Mouse (Mus musculus): Measurements from ENCODE around the gene Nedd4. TPM values are rescaled to one million over a fixed set of nuclear protein-coding genes. Genes with fewer than 3 reads are reported as not detected.

The Nedd4 gene
- 459 and 612 TPM in 2 replicates for polyA plus RNA-seq (2012; rRNA removed)

DNA sequence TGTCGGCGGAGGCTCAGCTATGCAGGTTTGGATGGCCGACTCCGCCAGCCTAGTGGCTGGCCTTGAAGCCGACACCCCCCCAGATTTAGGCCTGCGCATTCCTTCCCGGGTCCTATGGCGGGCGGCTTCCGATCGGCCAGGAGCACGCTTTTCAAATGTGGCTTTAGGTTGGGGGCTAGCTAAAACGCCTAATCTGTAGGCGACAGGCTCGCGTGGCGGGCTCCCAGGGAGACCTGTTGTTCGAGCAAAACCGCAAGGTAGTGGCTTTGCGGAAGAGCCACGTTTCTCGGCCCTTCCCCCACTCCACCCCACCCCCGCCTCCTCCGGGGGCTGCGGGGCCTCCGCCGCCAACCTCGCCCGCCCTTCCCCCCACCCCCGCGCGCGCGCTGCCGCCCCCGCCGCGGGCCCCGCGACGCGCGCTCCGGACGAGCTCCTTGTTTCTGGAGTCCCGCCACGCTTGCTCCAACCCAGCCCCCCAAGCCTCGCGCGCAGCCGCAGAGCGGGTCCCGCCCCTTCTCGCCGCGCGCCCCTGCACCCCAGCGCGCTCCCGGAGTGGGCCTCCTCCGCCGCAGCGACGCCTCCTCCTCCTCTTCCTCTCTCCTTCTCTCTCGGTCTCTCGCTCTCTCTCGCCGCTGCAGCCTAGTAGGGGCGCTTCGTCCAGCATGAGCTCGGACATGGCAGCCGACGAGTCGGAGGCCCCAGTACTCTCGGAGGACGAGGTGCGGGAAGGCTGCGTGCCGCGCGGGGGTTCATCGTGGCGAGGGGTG lies at the start of gene Nedd4:
Gene Nedd4, plus strand, starts transcription at position 452 of the 767 bp plus-strand sequence.
- peak; percentile 98 for DNase-seq (ENCODE audit: low read depth)
- TF ChIP-seq POLR2A (IDR thresholded peaks at IDR 0.05; ENCODE audit: borderline replicate concordance, extremely low read depth, insufficient read depth, insufficient read length, poor library complexity, severe bottlenecking), result peak; percentile 93
- TF ChIP-seq CTCF (IDR thresholded peaks at IDR 0.05; ENCODE audit: borderline replicate concordance, extremely low read depth, insufficient read depth, insufficient read length), result peak; percentile 20; the same call in 1 of the 2 replicates

DNA sequence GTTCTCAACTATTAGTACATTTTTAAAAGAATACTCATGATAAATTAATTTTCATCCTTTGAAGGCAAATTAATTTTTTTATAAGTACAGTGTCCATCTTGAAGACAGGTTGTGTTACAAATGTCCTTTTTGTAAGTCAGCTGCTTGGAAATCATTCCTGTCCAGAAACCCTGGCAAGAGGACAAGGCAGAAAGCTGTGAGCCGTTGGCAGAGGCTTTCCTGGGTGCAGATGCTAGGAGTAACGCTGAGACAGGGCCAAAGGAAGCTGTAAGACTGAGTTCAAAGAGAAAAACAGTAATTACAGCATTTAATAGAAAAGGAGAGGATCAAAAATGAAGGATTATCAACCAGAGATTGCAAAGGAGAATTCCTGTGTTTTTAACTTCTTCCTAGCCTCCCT lies 48.3 kb upstream of the Nedd4 start:
- DNase-seq (ENCODE audit: low read depth), result peak; percentile 75
- TF ChIP-seq CTCF (IDR thresholded peaks at IDR 0.05; ENCODE audit: borderline replicate concordance, extremely low read depth, insufficient read depth, insufficient read length) (no peak), POLR2A (IDR thresholded peaks at IDR 0.05; ENCODE audit: borderline replicate concordance, extremely low read depth, insufficient read depth, insufficient read length, poor library complexity, severe bottlenecking) (no peak)

DNA sequence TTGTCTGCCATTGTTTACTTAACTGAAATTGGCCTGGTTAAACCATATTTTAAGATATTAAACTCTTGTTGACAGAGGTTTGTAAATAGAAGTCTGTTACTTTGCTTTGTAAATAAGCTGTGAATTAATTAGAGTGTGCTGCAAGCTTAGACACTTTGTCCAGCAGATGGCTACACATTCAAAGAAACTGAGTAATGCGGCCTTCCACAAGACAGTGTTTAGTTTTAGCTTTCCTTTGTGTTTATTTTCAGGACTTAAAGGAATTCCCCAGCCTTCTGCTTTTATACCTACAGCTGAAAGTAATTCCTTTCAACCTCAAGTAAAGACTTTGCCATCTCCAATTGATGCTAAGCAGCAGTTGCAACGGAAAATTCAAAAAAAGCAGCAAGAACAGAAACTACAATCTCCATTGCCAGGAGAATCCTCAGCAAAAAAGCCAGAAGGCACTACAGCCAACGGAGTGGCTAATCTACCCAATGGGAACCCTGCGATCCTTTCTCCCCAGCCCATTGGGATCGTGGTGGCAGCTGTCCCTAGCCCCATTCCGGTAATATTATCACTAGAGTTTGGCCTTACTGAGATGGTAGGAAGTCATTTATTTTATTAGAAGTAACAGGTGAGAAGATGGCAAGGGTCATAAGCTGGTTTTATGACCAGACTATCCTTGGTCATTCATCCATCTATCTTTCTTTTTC lies 47.2 kb upstream of the Nedd4 start:
- peak; percentile 83 for DNase-seq (ENCODE audit: low read depth)
- TF ChIP-seq CTCF (IDR thresholded peaks at IDR 0.05; ENCODE audit: borderline replicate concordance, extremely low read depth, insufficient read depth, insufficient read length) (peak; percentile 46; the same call in 1 of the 2 replicates), POLR2A (IDR thresholded peaks at IDR 0.05; ENCODE audit: borderline replicate concordance, extremely low read depth, insufficient read depth, insufficient read length, poor library complexity, severe bottlenecking) (no peak)

DNA sequence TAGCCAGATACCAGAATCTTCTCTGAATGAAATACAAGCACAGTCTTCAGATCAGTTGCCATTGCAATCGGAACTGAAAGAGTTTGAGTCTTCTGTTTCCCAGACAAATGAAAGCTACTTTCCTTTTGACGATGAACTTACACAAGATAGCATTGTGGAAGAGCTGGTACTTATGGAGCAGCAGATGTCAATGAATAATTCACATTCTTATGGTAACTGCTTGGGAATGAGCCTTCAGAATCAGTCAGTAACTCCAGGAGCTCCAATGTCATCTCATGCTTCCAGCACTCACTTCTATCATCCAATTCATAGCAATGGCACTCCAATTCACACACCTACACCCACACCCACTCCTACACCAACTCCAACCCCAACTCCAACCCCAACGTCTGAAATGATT lies 44.1 kb upstream of the Nedd4 start:
- DNase-seq (ENCODE audit: low read depth), result no peak
- TF ChIP-seq CTCF (IDR thresholded peaks at IDR 0.05; ENCODE audit: borderline replicate concordance, extremely low read depth, insufficient read depth, insufficient read length) (no peak), POLR2A (IDR thresholded peaks at IDR 0.05; ENCODE audit: borderline replicate concordance, extremely low read depth, insufficient read depth, insufficient read length, poor library complexity, severe bottlenecking) (no peak)

DNA sequence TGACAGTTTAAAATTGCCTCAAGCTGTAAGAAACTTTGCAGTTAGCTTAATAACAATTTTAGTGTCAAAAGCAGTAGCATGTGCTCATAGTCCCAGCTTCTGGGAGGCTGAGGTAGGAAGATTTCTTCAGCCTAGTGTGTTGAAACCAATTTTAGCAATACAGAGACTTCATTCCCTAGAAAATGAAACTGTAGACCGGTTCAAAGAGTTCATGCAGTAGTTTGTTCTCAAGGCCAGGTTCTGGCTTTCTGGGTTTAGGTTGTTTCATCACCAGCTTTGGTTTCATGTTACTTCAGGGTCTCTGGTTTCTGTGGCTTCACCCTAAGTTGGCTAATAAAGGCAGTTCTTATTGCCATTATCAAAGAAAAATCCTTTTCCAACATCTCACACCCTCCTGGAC lies 38.5 kb upstream of the Nedd4 start:
- no peak for TF ChIP-seq CTCF (IDR thresholded peaks at IDR 0.05; ENCODE audit: borderline replicate concordance, extremely low read depth, insufficient read depth, insufficient read length)
- no peak for TF ChIP-seq POLR2A (IDR thresholded peaks at IDR 0.05; ENCODE audit: borderline replicate concordance, extremely low read depth, insufficient read depth, insufficient read length, poor library complexity, severe bottlenecking)
- no peak for DNase-seq (ENCODE audit: low read depth)

DNA sequence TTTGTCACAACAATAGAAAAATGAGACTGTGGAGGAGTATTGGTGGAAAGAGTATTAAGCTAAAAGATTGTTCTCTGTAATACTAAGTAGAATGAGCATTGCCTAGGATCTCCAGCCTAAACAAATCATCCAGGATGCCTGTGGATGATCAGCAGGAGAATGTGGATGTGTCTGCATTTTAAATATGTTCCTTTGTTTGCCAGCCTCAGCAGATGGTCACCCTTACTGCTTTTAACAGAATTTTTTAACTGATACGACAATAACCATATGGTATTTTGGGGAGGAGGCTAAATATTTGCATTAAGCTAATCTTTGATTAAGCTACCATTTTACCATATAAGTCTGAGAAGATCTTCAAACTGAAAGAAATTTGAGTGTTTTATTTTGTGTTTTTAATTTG lies 34.5 kb upstream of the Nedd4 start:
- TF ChIP-seq POLR2A (IDR thresholded peaks at IDR 0.05; ENCODE audit: borderline replicate concordance, extremely low read depth, insufficient read depth, insufficient read length, poor library complexity, severe bottlenecking) (no peak), CTCF (IDR thresholded peaks at IDR 0.05; ENCODE audit: borderline replicate concordance, extremely low read depth, insufficient read depth, insufficient read length) (no peak)
- DNase-seq (ENCODE audit: low read depth), result peak; percentile 77

DNA sequence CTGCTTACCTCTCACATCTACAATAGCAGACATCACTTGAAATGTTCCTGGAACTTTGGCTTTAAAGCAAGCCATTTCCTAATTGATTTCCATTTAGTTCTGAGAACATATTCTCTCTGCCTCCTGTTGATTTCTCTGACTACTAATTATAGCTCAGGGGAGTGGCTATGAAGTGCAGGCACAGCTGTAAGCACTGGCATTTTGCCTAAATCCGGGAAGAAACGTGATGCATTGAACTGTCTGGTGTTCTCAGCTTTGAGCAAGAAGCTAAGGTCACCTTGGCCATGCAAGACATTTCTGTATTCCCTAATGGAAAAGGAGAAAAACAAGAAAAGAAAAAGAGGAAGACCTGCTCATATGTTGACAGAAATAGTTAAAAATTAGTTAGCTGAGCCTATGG lies 33.6 kb upstream of the Nedd4 start:
- TF ChIP-seq CTCF (IDR thresholded peaks at IDR 0.05; ENCODE audit: borderline replicate concordance, extremely low read depth, insufficient read depth, insufficient read length) (no peak), POLR2A (IDR thresholded peaks at IDR 0.05; ENCODE audit: borderline replicate concordance, extremely low read depth, insufficient read depth, insufficient read length, poor library complexity, severe bottlenecking) (no peak)
- peak; percentile 84 for DNase-seq (ENCODE audit: low read depth)

DNA sequence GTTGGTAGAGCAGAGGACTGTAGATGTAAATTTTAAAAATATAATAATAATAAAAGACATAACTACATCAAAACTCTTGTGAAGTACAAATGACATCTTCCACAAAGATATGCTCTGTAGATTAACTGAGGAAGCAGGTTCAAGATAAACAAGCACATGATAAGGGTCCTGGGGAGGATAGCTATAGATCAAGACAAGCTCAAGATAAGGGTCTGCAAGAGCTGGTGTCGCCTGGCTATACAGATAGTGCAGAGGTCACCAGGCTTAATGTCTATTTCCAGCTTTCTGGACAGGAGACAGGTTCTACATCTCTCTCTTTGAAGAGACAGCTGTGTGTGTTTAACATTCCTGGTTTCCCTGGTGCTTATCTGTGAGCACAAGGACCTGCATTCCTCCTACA lies 29.9 kb upstream of the Nedd4 start:
- no peak for DNase-seq (ENCODE audit: low read depth)

DNA sequence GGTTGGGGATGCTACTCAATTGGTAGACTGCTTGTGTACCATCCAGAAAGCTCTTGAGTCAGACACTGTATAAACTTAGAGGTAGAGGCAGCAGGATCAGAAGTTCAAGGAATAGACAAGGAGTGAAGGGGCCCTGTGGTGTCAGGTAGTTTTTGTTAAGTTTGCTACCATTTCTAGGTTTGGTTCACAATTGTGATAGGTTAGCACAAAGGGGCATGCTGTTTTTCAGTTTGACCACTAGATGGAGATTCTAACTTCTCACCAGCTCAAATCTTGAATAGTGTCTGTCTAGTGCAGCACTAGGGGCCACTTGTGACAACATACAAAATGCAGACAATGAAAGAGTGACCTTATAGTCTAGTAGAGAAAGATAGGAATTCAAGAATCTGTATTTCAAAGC lies 27.0 kb upstream of the Nedd4 start:
- TF ChIP-seq POLR2A (IDR thresholded peaks at IDR 0.05; ENCODE audit: borderline replicate concordance, extremely low read depth, insufficient read depth, insufficient read length, poor library complexity, severe bottlenecking) (no peak), CTCF (IDR thresholded peaks at IDR 0.05; ENCODE audit: borderline replicate concordance, extremely low read depth, insufficient read depth, insufficient read length) (peak; percentile 60; the same call in 1 of the 2 replicates)
- DNase-seq (ENCODE audit: low read depth), result peak; percentile 78

More for the DNA sequence above, 29.9 kb upstream of the Nedd4 start:
- TF ChIP-seq CTCF (IDR thresholded peaks at IDR 0.05; ENCODE audit: borderline replicate concordance, extremely low read depth, insufficient read depth, insufficient read length), result no peak
- no peak for TF ChIP-seq POLR2A (IDR thresholded peaks at IDR 0.05; ENCODE audit: borderline replicate concordance, extremely low read depth, insufficient read depth, insufficient read length, poor library complexity, severe bottlenecking)

DNA sequence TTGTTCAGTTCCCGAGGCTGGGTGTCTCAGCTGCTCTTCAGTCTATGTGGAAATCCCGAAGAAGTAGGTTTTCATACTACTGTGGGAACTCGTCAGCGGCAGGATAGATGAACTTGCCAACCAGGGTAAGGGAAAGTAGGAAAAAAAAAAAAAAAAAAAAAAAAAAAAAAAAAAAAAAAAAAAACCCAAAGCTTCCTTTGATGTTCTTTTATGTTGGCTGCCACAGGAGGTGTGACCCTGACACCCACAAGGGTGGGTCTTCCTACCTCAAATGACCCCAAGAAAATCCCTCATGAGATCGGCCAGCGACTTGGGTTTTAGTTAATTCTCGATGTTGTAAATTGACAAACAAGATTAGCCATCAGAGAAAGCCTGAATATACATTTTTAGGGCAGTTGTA lies 25.6 kb upstream of the Nedd4 start:
- no peak for DNase-seq (ENCODE audit: low read depth)
- no peak for TF ChIP-seq POLR2A (IDR thresholded peaks at IDR 0.05; ENCODE audit: borderline replicate concordance, extremely low read depth, insufficient read depth, insufficient read length, poor library complexity, severe bottlenecking)
- no peak for TF ChIP-seq CTCF (IDR thresholded peaks at IDR 0.05; ENCODE audit: borderline replicate concordance, extremely low read depth, insufficient read depth, insufficient read length)

DNA sequence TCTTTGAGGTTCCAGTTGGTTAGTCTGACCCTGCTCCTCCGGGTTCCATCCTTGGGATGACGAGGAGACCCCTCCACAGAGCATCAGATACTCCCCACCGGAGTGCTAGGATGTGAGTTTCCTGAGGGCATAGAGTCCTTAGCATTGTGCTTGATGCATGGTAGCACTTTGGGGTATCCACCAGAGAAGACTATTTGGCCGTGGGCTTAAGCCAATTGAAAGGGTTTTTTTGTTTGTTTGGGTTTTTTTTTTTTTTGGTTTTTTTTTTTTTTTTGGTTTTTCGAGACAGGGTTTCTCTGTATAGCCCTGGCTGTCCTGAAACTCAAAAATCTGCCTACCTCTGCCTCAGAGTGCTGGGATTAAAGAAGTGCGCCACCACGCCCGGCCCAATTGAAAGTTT lies 24.9 kb upstream of the Nedd4 start:
- no peak for TF ChIP-seq CTCF (IDR thresholded peaks at IDR 0.05; ENCODE audit: borderline replicate concordance, extremely low read depth, insufficient read depth, insufficient read length)
- TF ChIP-seq POLR2A (IDR thresholded peaks at IDR 0.05; ENCODE audit: borderline replicate concordance, extremely low read depth, insufficient read depth, insufficient read length, poor library complexity, severe bottlenecking), result no peak
- no peak for DNase-seq (ENCODE audit: low read depth)

Data from brain, embryonic 14.5 days (tissue).